Mouse (Mus musculus) stomach, postnatal 0 days (tissue): ENCODE results near the gene Chp2.

Source experiments
- CTCF ChIP-seq: IDR thresholded peaks from 2 replicates; pipeline ENCODE4 v1.5.1; 2016; ENCODE audit warnings: antibody characterized with exemption, low read depth, mild to moderate bottlenecking, moderate library complexity
- EP300 ChIP-seq: optimal IDR thresholded peaks from 2 replicates; pipeline ENCODE3; 2016; ENCODE audit warnings: antibody characterized with exemption

- TF ChIP-seq EP300 (no peak), CTCF (0 out of 2 replicates have a peak, but pooled peaks have one; percentile 9)
Observed at GRCm38 (mm10) chr7:122184569-122184968, 34.7 kb upstream of the Chp2 start.
